Mouse (Mus musculus) gastrocnemius, postnatal 14 days (tissue): ENCODE results near the gene Dsel. TPM values are rescaled to one million over a fixed set of nuclear protein-coding genes. Genes with fewer than 3 reads are reported as not detected.

Experiments
- DNase-seq: peaks from one replicate; pipeline ENCODE4 v3.0.0; 2021; ENCODE audit warnings: mixed read lengths
- intact Hi-C: fragments of 180-260 bp; cut with DNase I; formaldehyde crosslinking; loops from one replicate; pipeline ENCODE4 v1.15.1; 2025; ENCODE audit warnings: low total_unique reads
- long read RNA-seq, 2 experiments: library from polyadenylated mRNA; stranded (forward); transcript quantifications; one replicate each; pipeline ENCODE4 v2.0.0; 2021
- total RNA-seq, 2 experiments: library from RNA; stranded (reverse); gene quantifications; 2 replicates each; pipeline ENCODE4 v1.2.3; 2021

The Dsel gene
- total RNA-seq = 10 to 100 TPM in 1 of 2 experiments, 1 to 10 TPM in 1; 7.4 to 10.3 TPM
- long read RNA-seq, experiment 1, partial matches to known transcripts = 0 of 1 reads
- long read RNA-seq, experiment 1, other reads (novel, unspliced or antisense) = 1 of 1 reads
- long read RNA-seq, experiment 2, partial matches to known transcripts = 0 of 2 reads
- long read RNA-seq, experiment 2, other reads (novel, unspliced or antisense) = 2 of 2 reads

DNA sequence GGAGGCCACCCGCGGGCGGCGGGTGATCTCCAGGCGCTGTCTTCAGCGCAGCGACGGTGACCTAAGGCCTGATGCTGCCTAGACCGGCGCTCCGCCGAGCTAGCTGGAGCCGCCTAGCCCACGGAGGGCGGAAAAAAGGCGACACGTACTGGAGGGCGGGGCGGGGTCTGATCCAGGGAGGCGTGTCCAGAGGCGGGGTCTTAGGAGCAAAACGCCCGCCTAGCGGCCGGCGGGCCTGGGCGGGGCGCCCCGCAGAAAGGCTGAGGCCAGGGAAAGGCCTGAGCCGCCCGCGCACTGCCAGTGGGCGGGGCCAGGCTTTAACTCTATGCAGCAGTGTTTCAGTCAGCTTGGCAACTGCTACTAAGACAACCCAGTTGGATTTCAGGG is at the start of gene Dsel:
Gene Dsel, minus strand, starts transcription at position 140 of the 387 bp plus-strand sequence.
- intact Hi-C loops = loop anchor here (5.0 kb wide), 1 partner anchor 518 kb away; no protein-coding TSS in a partner anchor
- DNase-seq = peak; percentile 96

DNA sequence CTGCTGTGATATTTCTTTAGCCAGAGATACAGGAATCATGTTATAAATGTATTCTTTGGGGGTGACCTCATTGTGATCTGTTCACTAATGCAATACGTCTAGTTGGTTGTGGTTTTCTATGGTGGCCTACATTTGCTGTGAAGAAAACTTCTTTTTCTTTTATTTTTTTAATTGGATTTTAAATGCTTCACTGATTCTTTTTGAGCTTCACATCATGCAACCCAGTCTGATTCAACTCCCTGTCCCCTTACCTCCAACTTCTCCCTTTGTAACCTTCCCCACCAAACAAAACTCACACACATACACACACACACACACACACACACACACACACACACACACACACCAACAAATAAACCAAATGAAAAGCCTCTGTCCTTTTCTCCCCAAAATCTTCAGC is 46.7 kb upstream of the Dsel start:
- no peak for DNase-seq
- intact Hi-C loops = no loop called here

DNA sequence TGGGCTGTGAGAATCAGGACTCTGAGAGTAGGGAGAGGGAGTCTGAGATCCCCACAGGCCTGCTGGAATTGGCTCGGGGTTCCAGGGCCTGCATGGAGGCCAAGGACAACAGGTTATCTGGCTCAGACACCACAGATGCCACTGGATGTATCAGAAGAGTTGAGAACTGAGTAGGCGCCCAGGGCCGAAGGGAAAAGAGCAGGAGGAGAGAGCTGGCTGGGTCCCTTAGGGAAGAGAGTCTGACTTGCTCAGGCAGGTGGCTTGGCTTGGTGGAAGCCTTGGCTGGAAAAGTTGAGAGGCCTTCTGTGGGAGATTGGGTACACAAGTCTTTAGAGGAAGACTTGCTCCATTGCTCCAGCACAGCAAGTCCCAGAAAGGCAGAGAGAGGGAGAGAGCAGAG is 18.6 kb upstream of the Dsel start:
- intact Hi-C loops = no loop called here
- no peak for DNase-seq

DNA sequence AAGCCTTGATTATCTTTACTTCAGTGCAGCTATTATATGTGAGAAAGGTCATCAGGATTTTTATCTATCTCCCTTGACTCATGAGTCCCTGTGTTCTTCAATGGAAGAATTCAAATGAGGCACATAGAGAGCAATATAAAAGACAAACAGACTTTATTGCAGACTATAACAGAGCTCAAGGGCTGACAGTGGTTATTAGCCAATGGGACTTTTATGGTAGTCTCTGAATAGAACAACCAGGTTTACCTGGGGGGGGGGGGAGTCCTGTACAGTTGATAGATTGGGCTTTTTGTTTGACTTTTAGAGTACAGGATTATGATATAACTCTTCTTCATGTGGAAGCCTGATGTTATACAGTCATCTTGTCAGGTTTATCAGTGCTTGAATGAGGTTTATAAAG is 11.1 kb upstream of the Dsel start:
- DNase-seq = no peak
- intact Hi-C loops = no loop called here

DNA sequence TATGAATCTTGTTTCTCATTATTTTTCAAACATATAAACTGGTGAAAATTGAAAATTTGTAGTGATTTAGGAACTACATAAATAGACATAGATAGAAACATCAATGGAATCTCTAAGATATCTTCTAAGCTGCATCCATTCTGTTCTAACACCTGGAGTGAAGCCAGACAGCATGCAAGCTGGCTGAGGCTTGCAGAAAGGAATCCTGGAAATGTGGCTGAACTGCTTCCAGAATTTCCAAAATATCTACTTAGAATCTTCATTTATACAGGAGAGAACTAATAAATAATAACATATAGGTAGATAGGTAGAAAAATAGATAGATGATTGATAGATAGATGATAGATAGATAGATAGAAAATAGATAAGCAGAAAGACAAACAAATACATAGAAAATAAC is 8.5 kb upstream of the Dsel start:
- DNase-seq = no peak
- intact Hi-C loops = no loop called here

DNA sequence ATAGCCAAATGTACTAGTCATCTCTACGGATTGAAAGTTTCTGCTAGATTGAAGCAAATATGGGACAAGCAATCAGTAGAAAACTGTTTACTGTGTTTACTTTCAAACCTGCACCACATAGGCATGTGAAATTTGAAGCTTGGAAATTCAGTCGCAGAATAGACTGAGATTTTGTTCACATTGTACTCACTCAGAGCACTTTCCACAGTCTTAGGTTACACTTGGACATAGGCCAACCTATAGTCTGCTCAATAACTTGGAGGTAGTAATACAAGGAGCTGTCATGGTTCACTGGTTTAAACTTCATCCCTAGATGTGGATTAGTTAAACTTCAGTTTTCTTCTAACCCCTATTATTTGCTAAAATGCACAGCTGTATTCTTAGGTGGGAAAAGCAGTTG is 749 bp upstream of the Dsel start:
- intact Hi-C loops = no loop called here

DNA sequence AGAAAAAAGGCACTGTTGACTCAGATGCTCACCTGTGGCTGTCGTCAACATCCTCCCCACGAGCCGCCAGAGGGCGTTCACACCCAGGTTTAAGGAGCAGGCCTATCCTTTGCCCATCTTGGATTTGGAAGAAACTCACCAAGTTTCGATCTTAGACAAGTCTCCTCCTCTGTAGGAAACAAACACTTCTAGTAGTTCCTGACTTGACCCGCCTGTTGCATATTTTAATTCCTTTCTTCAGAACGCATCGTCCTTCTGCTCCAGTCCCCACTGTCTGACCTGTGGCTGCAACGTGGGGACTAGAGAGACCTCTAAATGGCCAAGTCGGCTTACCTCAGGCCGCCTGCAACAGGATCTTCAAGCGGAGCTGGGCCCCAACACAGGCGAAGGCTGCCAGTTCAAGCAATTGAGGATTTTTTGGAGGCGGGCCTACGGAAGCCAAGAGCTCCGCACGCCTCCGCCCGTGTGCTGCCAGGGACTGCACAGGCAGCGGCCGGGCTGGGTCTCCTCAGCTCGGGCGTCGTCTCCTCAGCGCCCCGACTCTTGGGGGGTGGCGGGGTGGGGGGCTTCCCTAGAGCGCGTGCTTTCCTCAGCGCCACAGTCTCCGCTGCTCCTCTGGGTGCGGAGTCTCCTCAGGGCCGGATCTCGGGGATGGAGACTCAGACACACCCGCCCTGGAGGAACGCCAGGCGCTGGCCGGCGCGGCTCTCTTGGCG is 497 bp downstream of the Dsel start:
- intact Hi-C loops = loop anchor here (5.0 kb wide), 1 partner anchor 518 kb away; no protein-coding TSS in a partner anchor
- DNase-seq = peak; percentile 71

More for the DNA sequence above, 749 bp upstream of the Dsel start:
- no peak for DNase-seq

DNA sequence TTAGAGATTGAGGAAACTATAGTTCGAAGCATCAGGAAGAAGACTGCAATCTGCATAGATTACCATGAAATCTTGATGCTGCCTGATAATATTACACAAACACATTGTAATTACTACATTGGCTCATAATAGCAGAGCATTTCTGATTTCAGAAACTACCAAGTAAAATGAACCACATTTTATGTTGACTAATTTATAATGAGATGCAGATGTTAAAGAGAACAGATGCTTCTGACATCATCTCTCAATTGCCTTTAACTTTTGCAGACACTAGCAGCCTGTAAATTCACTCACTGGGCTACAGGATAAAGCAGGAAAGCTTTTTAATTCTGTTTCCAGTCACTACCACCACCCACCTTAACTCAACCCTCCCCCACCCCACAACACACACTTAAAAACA is 6.9 kb downstream of the Dsel start:
- DNase-seq = no peak
- intact Hi-C loops = no loop called here

DNA sequence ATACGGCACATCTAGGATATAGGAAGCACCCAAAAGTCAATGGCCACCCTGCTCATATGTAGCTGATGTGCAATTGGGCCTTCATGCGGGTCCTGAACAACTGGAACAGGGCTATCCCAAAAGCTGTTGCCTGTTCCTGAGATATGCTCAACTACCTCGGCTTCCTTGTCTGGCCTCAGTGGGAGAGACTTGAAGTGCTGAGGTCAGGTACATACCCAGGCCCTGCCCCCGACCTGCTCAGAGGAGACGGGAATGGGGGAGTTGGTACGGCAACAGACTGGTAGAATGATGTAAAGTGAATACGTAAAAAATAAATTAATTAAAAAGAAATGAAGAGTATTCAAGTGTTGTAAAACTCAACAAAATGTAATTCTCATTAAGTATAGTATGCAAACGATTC is 12.3 kb downstream of the Dsel start:
- intact Hi-C loops = no loop called here
- DNase-seq = no peak

DNA sequence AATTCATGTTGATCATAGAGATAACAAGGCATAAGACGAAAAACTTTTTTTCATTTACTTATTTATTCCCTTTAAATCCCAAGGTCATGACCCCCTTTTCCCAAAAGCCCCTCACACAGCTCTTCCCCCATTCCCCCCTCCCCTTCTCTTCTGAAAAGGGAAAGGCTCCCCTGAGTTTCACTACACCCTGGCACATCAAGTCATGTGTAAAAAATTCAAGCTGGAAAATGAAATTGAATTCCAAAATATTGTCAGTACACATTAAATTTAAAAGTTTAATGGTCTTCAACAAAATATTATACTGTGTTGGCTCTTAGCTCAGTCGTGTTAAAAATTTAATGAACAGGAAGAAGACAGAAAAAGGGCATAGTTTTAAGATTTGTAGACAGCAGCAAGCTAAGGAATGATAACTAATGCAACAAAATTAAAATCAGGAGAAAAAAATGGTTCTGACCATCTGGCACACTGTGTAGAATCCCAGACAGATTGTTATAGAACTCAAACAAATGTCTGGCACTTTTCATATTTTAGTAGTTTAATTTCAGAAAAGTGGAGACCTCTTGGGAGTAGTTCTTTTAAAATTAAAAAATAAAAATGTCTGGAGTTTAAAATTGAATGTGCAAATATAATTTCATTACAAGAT is 31.0 kb downstream of the Dsel start:
- DNase-seq = no peak
- intact Hi-C loops = no loop called here
